In the genomic region with DNA sequence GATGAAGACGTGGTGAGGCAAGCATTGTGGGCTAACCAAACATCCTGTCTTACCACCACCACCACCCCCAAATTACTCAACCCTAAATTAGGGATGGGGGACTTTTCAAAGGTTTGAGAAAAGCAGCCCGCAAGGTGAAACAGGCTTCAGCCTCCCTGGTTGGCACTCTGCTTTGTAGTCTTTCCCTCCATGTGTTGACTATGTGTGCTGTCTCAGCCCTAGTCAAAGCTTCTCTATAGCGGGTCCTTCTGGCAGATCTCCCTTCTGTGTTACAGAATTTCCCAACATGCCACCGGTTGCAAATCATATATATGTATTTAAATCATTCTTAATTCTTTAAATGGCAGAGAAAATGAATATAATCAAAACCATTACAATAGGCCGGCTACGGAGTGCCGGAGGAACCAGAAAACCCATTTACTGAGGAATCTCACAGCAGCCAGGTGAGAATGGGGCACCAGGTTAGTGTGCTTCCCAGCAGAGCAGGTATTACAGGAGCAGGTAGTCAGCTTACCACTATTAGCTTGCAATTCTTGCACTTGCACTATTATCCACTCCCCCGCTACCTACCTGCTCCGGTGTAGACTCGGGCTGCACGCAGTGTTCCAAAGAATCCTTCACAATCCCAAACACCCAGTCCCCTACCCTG, we compare ENCODE assay signal across 9 mouse cellular contexts. TPM values are rescaled to one million over a fixed set of nuclear protein-coding genes. Genes with fewer than 3 reads are reported as not detected.
DNase-seq lines count a peak whose midpoint lies in the region; ATAC-seq and TF ChIP-seq lines count a peak whose summit lies in the region.
"Had no signal": no experiment of that assay in that cellular context is flagged by ENCODE, and none has a peak within 500 bp of the region (broad histone marks: within the 10 kb centered on the region; RNA-seq: fewer than 3 reads in every experiment).

No protein-coding gene starts in this region.

- WGBS in kidney, embryonic 15.5 days, result 29% methylated on average over 11 of the region's 11 CpGs
- WGBS in heart, postnatal 0 days, result 36% methylated on average over 11 of the region's 11 CpGs
- 37% methylated on average over 11 of the region's 11 CpGs for WGBS in midbrain, embryonic 10.5 days

- no peaks in the 10 kb centered on the region for H3K36me3 ChIP-seq in kidney, embryonic 15.5 days
- H3K36me3 ChIP-seq in heart, postnatal 0 days (replicated peaks; ENCODE audit: control insufficient read depth, insufficient read depth, low read length), result no peaks in the 10 kb centered on the region
- H3K36me3 ChIP-seq in midbrain, embryonic 10.5 days, result no peaks in the 10 kb centered on the region

- ATAC-seq in kidney, embryonic 15.5 days (replicated peaks; ENCODE audit: low FRiP score), result peak; percentile 44; the same call in 1 of the 2 replicates
- ATAC-seq in heart, postnatal 0 days (ENCODE audit: insufficient read depth, low read depth), result no peak

- no peaks in the 10 kb centered on the region for H3K27me3 ChIP-seq in kidney, embryonic 15.5 days
- no peaks in the 10 kb centered on the region for H3K27me3 ChIP-seq in heart, postnatal 0 days (ENCODE audit: control insufficient read depth, insufficient read depth, low read length)
- H3K27me3 ChIP-seq in midbrain, embryonic 10.5 days (ENCODE audit: low read depth, poor library complexity, severe bottlenecking), result no peaks in the 10 kb centered on the region

- peak overlapping the region; percentile 86 for H3K4me2 ChIP-seq in kidney, embryonic 15.5 days
- peak overlapping the region; percentile 96 for H3K4me2 ChIP-seq in heart, postnatal 0 days (ENCODE audit: low read depth, low read length)

- peak overlapping the region; percentile 64 for H3K4me3 ChIP-seq in kidney, embryonic 15.5 days (replicated peaks)
- peak overlapping the region; percentile 52 for H3K4me3 ChIP-seq in bone marrow macrophage, adult 2 months (ENCODE audit: insufficient read depth, low read length)
- peak overlapping the region; percentile 67 for H3K4me3 ChIP-seq in heart, postnatal 0 days (ENCODE audit: low read depth, low read length)
- peak overlapping the region; percentile 74 for H3K4me3 ChIP-seq in midbrain, embryonic 10.5 days

- no peak for TF ChIP-seq EP300 in heart, postnatal 0 days (IDR thresholded peaks at IDR 0.05; ENCODE audit: low read depth)

- H3K9me3 ChIP-seq in kidney, embryonic 15.5 days (replicated peaks), result no peaks in the 10 kb centered on the region
- H3K9me3 ChIP-seq in heart, postnatal 0 days (replicated peaks; ENCODE audit: control insufficient read depth, low read length), result no peaks in the 10 kb centered on the region
- no peaks in the 10 kb centered on the region for H3K9me3 ChIP-seq in midbrain, embryonic 10.5 days (replicated peaks)

- H3K9ac ChIP-seq in kidney, embryonic 15.5 days, result peak overlapping the region; percentile 54
- H3K9ac ChIP-seq in heart, postnatal 0 days (replicated peaks; ENCODE audit: low read depth, low read length), result peak overlapping the region; percentile 11; the same call in 1 of the 2 replicates

- intact Hi-C loops in left cerebral cortex, postnatal 4 days (cut with DNase I), result no loop called here

- H3K27ac ChIP-seq in kidney, embryonic 15.5 days, result no peak overlapping the region
- H3K27ac ChIP-seq in bone marrow macrophage, adult 2 months (ENCODE audit: insufficient read depth, low read depth, low read length), result no peak overlapping the region
- H3K27ac ChIP-seq in heart, postnatal 0 days (ENCODE audit: low read depth), result no peak overlapping the region
- H3K27ac ChIP-seq in midbrain, embryonic 10.5 days (replicated peaks), result peak overlapping the region; percentile 69

- H3K4me1 ChIP-seq in kidney, embryonic 15.5 days, result peaks cover 9% of the 10 kb centered on the region; the same call in 1 of the 2 replicates
- H3K4me1 ChIP-seq in bone marrow macrophage, adult 2 months (ENCODE audit: control insufficient read depth, insufficient read depth, low read length), result peaks cover 6% of the 10 kb centered on the region
- peaks cover 6% of the 10 kb centered on the region; the same call in 1 of the 2 replicates for H3K4me1 ChIP-seq in heart, postnatal 0 days (ENCODE audit: control insufficient read depth, insufficient read depth)
- H3K4me1 ChIP-seq in midbrain, embryonic 10.5 days, result peaks cover 10% of the 10 kb centered on the region

- TF ChIP-seq POLR2A in bone marrow macrophage, adult 2 months (IDR thresholded peaks at IDR 0.05; ENCODE audit: borderline replicate concordance, low read depth, low read length), result no peak

- no peak for DNase-seq in kidney, postnatal 10 days
- no peak for DNase-seq in heart, postnatal 0 days (ENCODE audit: low spot score)
- no peak for DNase-seq in midbrain, embryonic 10.5 days (ENCODE audit: low spot score)
- no peak for DNase-seq in adrenal gland, adult (ENCODE audit: inconsistent age in 2 of 2, low spot score in 1 of 2)
- DNase-seq in left cerebral cortex, postnatal 4 days, result no peak
- DNase-seq in ovary, adult 18-20 months (ENCODE audit: low spot score), result no peak

- TF ChIP-seq CTCF in bone marrow macrophage, adult 2 months (IDR thresholded peaks at IDR 0.05; ENCODE audit: low read depth, low read length), result no peak
- no peak for TF ChIP-seq CTCF in heart, postnatal 0 days (IDR thresholded peaks at IDR 0.05; ENCODE audit: low read depth)

RNA-seq across cellular contexts. Expression of a gene that starts 0.5 kb away (rescaled TPM):
- polyA plus RNA-seq in kidney, embryonic 15.5 days (2015; fragmentation: Nextera tagmentation; extraction: Ambion mirVana), result 1.0 and 1.1 TPM in 2 replicates
- 0.16 TPM in 1 of 2 replicates, not detected in the other for polyA plus RNA-seq in bone marrow macrophage, adult 2 months (2012; ENCODE audit: insufficient read depth, insufficient read length, missing spikeins)
- not detected in 2 replicates for total RNA-seq in heart, postnatal 0 days (2014; rRNA removed; ENCODE audit: low replicate concordance)
- 0.10 and 0.18 TPM in 2 replicates for polyA plus RNA-seq in heart, postnatal 0 days (2015; fragmentation: Nextera tagmentation; extraction: Ambion mirVana)
- polyA plus RNA-seq in midbrain, embryonic 10.5 days (2016; fragmentation: Nextera tagmentation; extraction: Ambion mirVana), result 0.39 TPM in 2 replicates
- 1 to 10 TPM; 1.7 to 2.8 TPM for total RNA-seq in left cerebral cortex, postnatal 4 days (2021)

RNA-seq across cellular contexts. Expression of a gene that starts 21.1 kb away (rescaled TPM):
- 5.6 and 6.7 TPM in 2 replicates for polyA plus RNA-seq in kidney, embryonic 15.5 days (2015; fragmentation: Nextera tagmentation; extraction: Ambion mirVana)
- polyA plus RNA-seq in bone marrow macrophage, adult 2 months (2012; ENCODE audit: insufficient read depth, insufficient read length, missing spikeins), result 13.5 and 14.4 TPM in 2 replicates
- total RNA-seq in heart, postnatal 0 days (2014; rRNA removed; ENCODE audit: low replicate concordance), result 0.66 and 14.2 TPM in 2 replicates
- polyA plus RNA-seq in heart, postnatal 0 days (2015; fragmentation: Nextera tagmentation; extraction: Ambion mirVana), result 3.0 and 3.4 TPM in 2 replicates
- polyA plus RNA-seq in midbrain, embryonic 10.5 days (2016; fragmentation: Nextera tagmentation; extraction: Ambion mirVana), result 3.3 and 4.3 TPM in 2 replicates
- 1 to 10 TPM; 3.1 to 3.2 TPM for total RNA-seq in left cerebral cortex, postnatal 4 days (2021)

RNA-seq across cellular contexts. Expression of a gene that starts 30.7 kb away (rescaled TPM):
- 8.9 and 9.9 TPM in 2 replicates for polyA plus RNA-seq in kidney, embryonic 15.5 days (2015; fragmentation: Nextera tagmentation; extraction: Ambion mirVana)
- polyA plus RNA-seq in bone marrow macrophage, adult 2 months (2012; ENCODE audit: insufficient read depth, insufficient read length, missing spikeins), result 11.4 and 14.8 TPM in 2 replicates
- 0.70 and 6.4 TPM in 2 replicates for total RNA-seq in heart, postnatal 0 days (2014; rRNA removed; ENCODE audit: low replicate concordance)
- polyA plus RNA-seq in heart, postnatal 0 days (2015; fragmentation: Nextera tagmentation; extraction: Ambion mirVana), result 3.6 and 4.2 TPM in 2 replicates
- polyA plus RNA-seq in midbrain, embryonic 10.5 days (2016; fragmentation: Nextera tagmentation; extraction: Ambion mirVana), result 6.0 and 6.6 TPM in 2 replicates
- total RNA-seq in left cerebral cortex, postnatal 4 days (2021), result 10 to 100 TPM in 1 of 2 experiments, 1 to 10 TPM in 1; 8.6 to 10.8 TPM

RNA-seq across cellular contexts. Expression of a gene that starts 45.1 kb away (rescaled TPM):
- 1.5 TPM in 2 replicates for polyA plus RNA-seq in kidney, embryonic 15.5 days (2015; fragmentation: Nextera tagmentation; extraction: Ambion mirVana)
- polyA plus RNA-seq in bone marrow macrophage, adult 2 months (2012; ENCODE audit: insufficient read depth, insufficient read length, missing spikeins), result 4.5 and 7.1 TPM in 2 replicates
- 0.70 and 7.8 TPM in 2 replicates for total RNA-seq in heart, postnatal 0 days (2014; rRNA removed; ENCODE audit: low replicate concordance)
- polyA plus RNA-seq in heart, postnatal 0 days (2015; fragmentation: Nextera tagmentation; extraction: Ambion mirVana), result 0.53 and 0.58 TPM in 2 replicates
- 0.79 and 0.95 TPM in 2 replicates for polyA plus RNA-seq in midbrain, embryonic 10.5 days (2016; fragmentation: Nextera tagmentation; extraction: Ambion mirVana)
- under 1 TPM; 0.60 to 0.82 TPM for total RNA-seq in left cerebral cortex, postnatal 4 days (2021)

RNA-seq across cellular contexts. Expression of a gene that starts 45.1 kb away (rescaled TPM):
- polyA plus RNA-seq in kidney, embryonic 15.5 days (2015; fragmentation: Nextera tagmentation; extraction: Ambion mirVana), result 0.21 and 0.50 TPM in 2 replicates
- 1.7 TPM in 1 of 2 replicates, not detected in the other for polyA plus RNA-seq in bone marrow macrophage, adult 2 months (2012; ENCODE audit: insufficient read depth, insufficient read length, missing spikeins)
- 0.39 TPM in 1 of 2 replicates, not detected in the other for total RNA-seq in heart, postnatal 0 days (2014; rRNA removed; ENCODE audit: low replicate concordance)
- polyA plus RNA-seq in heart, postnatal 0 days (2015; fragmentation: Nextera tagmentation; extraction: Ambion mirVana), result 0.44 and 0.57 TPM in 2 replicates
- polyA plus RNA-seq in midbrain, embryonic 10.5 days (2016; fragmentation: Nextera tagmentation; extraction: Ambion mirVana), result 0.16 and 0.19 TPM in 2 replicates
- total RNA-seq in left cerebral cortex, postnatal 4 days (2021), result not detected
- total RNA-seq: left cerebral cortex, postnatal 25 days had no signal
